Mouse (Mus musculus) heart, embryonic 16.5 days (tissue): Measurements from ENCODE around the gene Gm9887. TPM values are rescaled to one million over a fixed set of nuclear protein-coding genes. Genes with fewer than 3 reads are reported as not detected.

Experiments
- ATAC-seq: fragments of 200-750 bp; cut with Nextera tagmentation; replicated peaks from 2 replicates; pipeline ENCODE4 v1.8.0; 2017; ENCODE audit warnings: moderate number of reproducible peaks; ENCODE audit not compliant: insufficient read depth, low FRiP score; ENCODE audit errors: extremely low read depth
- H3K27ac ChIP-seq: fragments of 300-500 bp; sonication (generic); 2 replicates; pipeline ENCODE4 v1.5.1; 2014; ENCODE audit warnings: mild to moderate bottlenecking, low read length, control low read depth, moderate library complexity
- H3K27me3 ChIP-seq: fragments of 300-500 bp; sonication (generic); 2 replicates; pipeline ENCODE4 v1.6.1; 2014; ENCODE audit warnings: low read length, mixed read lengths; ENCODE audit not compliant: control insufficient read depth, insufficient read depth
- H3K36me3 ChIP-seq: fragments of 300-500 bp; sonication (generic); 2 replicates; pipeline ENCODE4 v1.6.1; 2014; ENCODE audit not compliant: control insufficient read depth, insufficient read depth
- H3K4me1 ChIP-seq: fragments of 300-500 bp; sonication (generic); 2 replicates; pipeline ENCODE4 v1.6.1; 2014; ENCODE audit warnings: low read length, mixed read lengths; ENCODE audit not compliant: control insufficient read depth, insufficient read depth
- H3K4me2 ChIP-seq: fragments of 300-500 bp; sonication (generic); 2 replicates; pipeline ENCODE4 v1.6.1; 2014; ENCODE audit warnings: low read depth, mild to moderate bottlenecking, control low read depth, low read length
- H3K4me3 ChIP-seq: fragments of 300-500 bp; sonication (generic); 2 replicates; pipeline ENCODE4 v1.5.1; 2014; ENCODE audit warnings: mild to moderate bottlenecking, control low read depth, low read length
- H3K9ac ChIP-seq: fragments of 300-500 bp; sonication (generic); 2 replicates; pipeline ENCODE4 v1.6.1; 2014; ENCODE audit warnings: low read length, control low read depth
- H3K9me3 ChIP-seq: fragments of 300-500 bp; sonication (generic); replicated peaks from 2 replicates; pipeline ENCODE4 v1.6.1; 2016; ENCODE audit warnings: low read length; ENCODE audit not compliant: control insufficient read depth
- WGBS: fragments of 180-500 bp; shearing (Covaris S2); extraction: QIAGEN DNeasy Blood & Tissue Kit; methylation state at CpG from one replicate; pipeline ENCODE4 v1.1.7; 2014; 5-methylcytosine and 5-hydroxymethylcytosine counted together
- microRNA-seq: library from miRNA; unstranded; fragments of <30 nt; microRNA quantifications from one replicate; pipeline ENCODE4, GENCODE M21; 2017
- polyA plus RNA-seq: library from polyadenylated mRNA; unstranded; fragments of >200 nt; fragmentation: Nextera tagmentation; extraction: Ambion mirVana; gene quantifications from 2 replicates; pipeline ENCODE4 v1.2.1, GENCODE M21; 2015

The Gm9887 gene
- polyA plus RNA-seq, 1 experiment from 2014 or later = 1.5 TPM

DNA sequence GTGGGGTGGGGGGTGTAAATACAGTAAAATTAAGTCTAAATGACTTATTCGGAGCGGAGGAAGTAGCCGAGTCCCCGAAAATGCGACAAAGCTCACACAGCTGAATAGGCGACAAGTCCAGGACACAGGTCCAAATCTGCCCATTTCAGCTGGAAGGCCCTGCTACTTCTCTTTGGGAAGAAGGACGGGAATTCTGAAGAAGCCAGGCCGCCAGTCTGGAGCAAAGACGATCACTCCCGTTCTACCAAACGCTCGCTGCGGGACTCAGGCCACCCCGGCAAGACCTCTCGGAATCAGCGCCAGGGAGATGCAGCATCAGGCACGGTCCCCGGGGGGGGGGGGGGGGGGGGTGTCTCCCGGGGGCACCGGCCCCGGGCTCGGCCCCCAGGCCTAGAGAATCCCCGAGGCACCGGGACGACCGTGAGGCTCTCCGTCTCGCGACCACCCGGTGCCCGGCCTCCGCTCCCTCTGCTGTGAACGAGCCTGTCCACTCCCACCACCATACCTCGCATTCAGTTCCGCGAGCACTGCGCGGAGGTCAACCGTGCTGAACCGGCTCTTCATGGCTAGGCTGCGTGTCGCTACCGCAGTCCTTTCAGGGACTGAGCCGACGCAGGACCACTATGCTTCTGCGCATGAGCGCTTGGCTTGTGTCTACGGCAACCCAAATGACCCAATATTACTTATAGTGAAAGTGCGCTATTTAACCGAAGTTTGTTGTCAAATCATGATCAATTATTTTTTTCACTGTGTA lies 15.5 kb downstream of the Gm9887 start, which contains the start of gene Nemf:
TSS of gene Nemf (minus strand) at position 620 of the 754 bp plus-strand sequence.
- Histone ChIP-seq H3K4me1 (peaks cover 8% of the 10 kb centered on the region), H3K4me2 (peak within 1 kb of the TSS; percentile 93), H3K27me3 (no peaks in the 10 kb centered on the region), H3K9ac (peak within 1 kb of the TSS; percentile 97), H3K9me3 (no peaks in the 10 kb centered on the region), H3K27ac (peak within 1 kb of the TSS; percentile 75), H3K4me3 (peak within 1 kb of the TSS; percentile 79), H3K36me3 (peaks cover 13% of the 10 kb centered on the region)
- ATAC-seq = peak; percentile 42; the same call in 1 of the 2 replicates
- WGBS = under 1% methylated on average over 47 of the region's 50 CpGs

DNA sequence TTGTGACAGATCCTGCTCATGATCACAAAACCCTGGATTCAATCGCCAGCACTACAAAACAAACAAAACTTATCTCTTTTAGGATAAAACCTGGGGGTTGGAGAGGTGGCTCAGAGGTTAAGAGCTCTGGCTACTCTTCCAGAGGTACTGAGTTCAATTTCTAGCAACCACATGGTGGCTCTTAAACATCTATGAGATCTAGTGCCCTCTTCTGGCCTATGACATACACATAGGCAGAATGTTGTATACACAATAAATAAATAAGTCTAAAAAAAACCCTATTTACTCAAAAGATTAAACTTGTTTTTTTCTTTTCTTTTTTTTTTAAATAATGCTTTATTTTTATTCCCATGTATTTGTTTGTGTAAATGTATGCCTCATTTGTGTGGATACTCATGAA lies 20.6 kb downstream of the Gm9887 start:
- Histone ChIP-seq H3K9me3 (no peaks in the 10 kb centered on the region), H3K9ac (no peak overlapping the region), H3K27me3 (no peaks in the 10 kb centered on the region), H3K4me3 (no peak overlapping the region), H3K4me2 (no peak overlapping the region), H3K4me1 (peaks cover 6% of the 10 kb centered on the region; the same call in 1 of the 2 replicates), H3K36me3 (peaks cover 43% of the 10 kb centered on the region), H3K27ac (no peak overlapping the region)
- 85% methylated on average over 1 of the region's 1 CpGs for WGBS
- ATAC-seq = no peak

GRCm38 (mm10) chr12:69349928-69350327 lies 22.3 kb downstream of the Gm9887 start:
- no peaks in the 10 kb centered on the region for H3K9me3 ChIP-seq
- no peak for ATAC-seq
- WGBS = 76% methylated on average over 2 of the region's 2 CpGs

DNA sequence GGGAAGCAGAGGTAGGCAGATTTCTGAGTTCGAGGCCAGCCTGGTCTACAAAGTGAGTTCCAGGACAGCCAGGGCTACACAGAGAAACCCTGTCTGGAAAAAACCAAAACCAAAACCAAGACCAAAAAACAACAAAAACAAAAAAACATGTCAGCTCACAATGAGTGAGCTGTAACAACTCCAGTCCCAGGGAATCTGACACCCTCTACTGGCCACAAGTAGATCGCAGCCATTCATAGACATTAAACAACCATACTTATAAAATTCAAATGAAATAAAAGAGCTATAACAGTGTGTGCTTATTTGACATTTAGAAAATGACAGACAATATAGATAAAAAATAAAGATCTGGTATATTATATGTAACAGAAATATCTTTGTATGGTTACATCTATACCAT lies 38.7 kb downstream of the Gm9887 start:
- peaks cover 30% of the 10 kb centered on the region for H3K36me3 ChIP-seq
- no peaks in the 10 kb centered on the region for H3K9me3 ChIP-seq
- no peak overlapping the region for H3K4me2 ChIP-seq
- H3K27me3 ChIP-seq = no peaks in the 10 kb centered on the region
- 80% methylated on average over 2 of the region's 2 CpGs for WGBS
- no peak for ATAC-seq
- H3K9ac ChIP-seq = no peak overlapping the region
- H3K4me1 ChIP-seq = no peaks in the 10 kb centered on the region
- no peak overlapping the region for H3K27ac ChIP-seq
- no peak overlapping the region for H3K4me3 ChIP-seq

More at GRCm38 (mm10) chr12:69349928-69350327, 22.3 kb downstream of the Gm9887 start:
- H3K4me1 ChIP-seq = no peaks in the 10 kb centered on the region
- no peaks in the 10 kb centered on the region for H3K27me3 ChIP-seq
- H3K36me3 ChIP-seq = peaks cover 52% of the 10 kb centered on the region
- no peak overlapping the region for H3K4me3 ChIP-seq
- no peak overlapping the region for H3K4me2 ChIP-seq
- H3K9ac ChIP-seq = no peak overlapping the region
- no peak overlapping the region for H3K27ac ChIP-seq

DNA sequence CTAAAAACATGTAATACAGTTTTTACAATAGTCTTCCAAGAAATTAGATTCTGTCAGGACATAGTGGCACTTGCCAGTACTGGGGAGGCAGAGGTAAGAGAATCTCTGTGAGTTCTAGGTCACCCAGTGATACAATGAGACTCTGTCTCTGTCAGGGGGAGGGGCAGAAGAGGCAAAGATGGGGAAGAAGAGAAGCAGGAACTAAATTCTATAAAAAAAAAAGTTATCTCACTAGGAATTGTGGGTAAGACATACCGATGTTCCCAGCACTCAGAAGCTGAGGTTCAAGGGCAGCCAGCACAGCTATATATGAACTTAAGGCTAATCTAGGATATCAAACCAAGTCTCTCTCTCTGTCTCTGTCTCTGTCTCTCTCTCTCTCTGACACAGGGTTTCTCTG lies 40.1 kb downstream of the Gm9887 start:
- no peaks in the 10 kb centered on the region for H3K27me3 ChIP-seq

GRCm38 (mm10) chr12:69331187-69331586 lies 41.1 kb downstream of the Gm9887 start:
- ATAC-seq = no peak
- Histone ChIP-seq H3K27me3 (no peaks in the 10 kb centered on the region), H3K9me3 (no peaks in the 10 kb centered on the region), H3K36me3 (peaks cover 27% of the 10 kb centered on the region), H3K27ac (no peak overlapping the region), H3K4me1 (no peaks in the 10 kb centered on the region), H3K4me3 (no peak overlapping the region), H3K4me2 (no peak overlapping the region), H3K9ac (no peak overlapping the region)
- 95% methylated on average over 3 of the region's 3 CpGs for WGBS

More for the DNA sequence above, 40.1 kb downstream of the Gm9887 start:
- H3K27ac ChIP-seq = no peak overlapping the region
- H3K36me3 ChIP-seq = peaks cover 31% of the 10 kb centered on the region
- ATAC-seq = no peak
- no peak overlapping the region for H3K4me3 ChIP-seq
- no peaks in the 10 kb centered on the region for H3K4me1 ChIP-seq
- H3K9ac ChIP-seq = no peak overlapping the region
- no peak overlapping the region for H3K4me2 ChIP-seq
- H3K9me3 ChIP-seq = no peaks in the 10 kb centered on the region
- 63% methylated on average over 1 of the region's 1 CpGs for WGBS

Small RNA genes within 50 kb of the gene (microRNA-seq; reads per million reads assigned to microRNA genes)
- gene Gm47299 (not detected), gene Gm47305 (not detected)

Other genes starting within 250 kb of the Gm9887 start
- gene Rps29, start 213.3 kb downstream of the Gm9887 start, polyA plus RNA-seq = 999 and 1,027 TPM in 2 replicates
- gene Lrr1, start 203.6 kb downstream of the Gm9887 start, polyA plus RNA-seq = 13.5 and 14.0 TPM in 2 replicates
- 395 and 435 TPM in 2 replicates for gene Rpl36al, start 188.4 kb downstream of the Gm9887 start, polyA plus RNA-seq
- gene Mgat2, start 188.3 kb downstream of the Gm9887 start, polyA plus RNA-seq = 33.4 and 40.2 TPM in 2 replicates
- gene Gm49383, start 175.4 kb downstream of the Gm9887 start, polyA plus RNA-seq = 14.8 and 17.6 TPM in 2 replicates
- gene Dnaaf2, start 174.0 kb downstream of the Gm9887 start, polyA plus RNA-seq = 6.1 and 7.8 TPM in 2 replicates
- 14.1 and 18.9 TPM in 2 replicates for gene Gm49384, start 168.2 kb downstream of the Gm9887 start, polyA plus RNA-seq
- gene Pole2, start 144.3 kb downstream of the Gm9887 start, polyA plus RNA-seq = 15.0 TPM in 2 replicates
- gene Klhdc1, start 131.3 kb downstream of the Gm9887 start, polyA plus RNA-seq = 10.8 and 12.7 TPM in 2 replicates
- 117 and 127 TPM in 2 replicates for gene Klhdc2, start 75.8 kb downstream of the Gm9887 start, polyA plus RNA-seq
- gene Nemf, start 15.3 kb downstream of the Gm9887 start, polyA plus RNA-seq = 62.6 and 68.5 TPM in 2 replicates
- gene Arf6, start 308 bp downstream of the Gm9887 start, polyA plus RNA-seq = 31.1 and 32.3 TPM in 2 replicates
- gene Vcpkmt, start 210.6 kb upstream of the Gm9887 start, polyA plus RNA-seq = 15.7 and 19.2 TPM in 2 replicates